Mouse (Mus musculus) lung, embryonic 16.5 days (tissue): ENCODE data around the gene Dnah14. TPM values are rescaled to one million over a fixed set of nuclear protein-coding genes. Genes with fewer than 3 reads are reported as not detected.

ENCODE experiments used
- ATAC-seq: fragments of 200-750 bp; cut with Nextera tagmentation; 2 replicates; pipeline ENCODE4 v1.8.0; 2017; ENCODE audit warnings: low read depth, mild to moderate bottlenecking, moderate library complexity
- H3K27ac ChIP-seq: fragments of 300-500 bp; sonication (generic); 2 replicates; pipeline ENCODE4 v1.5.1; 2014; ENCODE audit warnings: mild to moderate bottlenecking, control low read depth, low read length
- H3K27me3 ChIP-seq: fragments of 300-500 bp; sonication (generic); 2 replicates; pipeline ENCODE4 v1.6.1; 2014; ENCODE audit warnings: low read depth, low read length, mixed read lengths; ENCODE audit not compliant: control insufficient read depth, insufficient read depth
- H3K36me3 ChIP-seq: fragments of 300-500 bp; sonication (generic); 2 replicates; pipeline ENCODE4 v1.6.1; 2014; ENCODE audit warnings: low read length; ENCODE audit not compliant: control insufficient read depth, insufficient read depth
- H3K4me1 ChIP-seq: fragments of 300-500 bp; sonication (generic); replicated peaks from 2 replicates; pipeline ENCODE4 v1.6.1; 2014; ENCODE audit warnings: low read length, mixed read lengths; ENCODE audit not compliant: control insufficient read depth, insufficient read depth
- H3K4me2 ChIP-seq: fragments of 300-500 bp; sonication (generic); 2 replicates; pipeline ENCODE4 v1.6.1; 2014; ENCODE audit warnings: low read depth, low read length, control low read depth
- H3K4me3 ChIP-seq: fragments of 300-500 bp; sonication (generic); 2 replicates; pipeline ENCODE4 v1.5.1; 2014; ENCODE audit warnings: mild to moderate bottlenecking, low read length, control low read depth
- H3K9ac ChIP-seq: fragments of 300-500 bp; sonication (generic); 2 replicates; pipeline ENCODE4 v1.6.1; 2014; ENCODE audit warnings: low read length, control low read depth
- H3K9me3 ChIP-seq: fragments of 300-500 bp; sonication (generic); 2 replicates; pipeline ENCODE4 v1.6.1; 2016; ENCODE audit warnings: low read length; ENCODE audit not compliant: control insufficient read depth
- WGBS: fragments of 180-500 bp; shearing (Covaris S2); extraction: QIAGEN DNeasy Blood & Tissue Kit; methylation state at CpG from one replicate; pipeline ENCODE4 v1.1.7; 2014; 5-methylcytosine and 5-hydroxymethylcytosine counted together
- polyA plus RNA-seq: library from polyadenylated mRNA; unstranded; fragments of >200 nt; fragmentation: Nextera tagmentation; extraction: Ambion mirVana; gene quantifications from 2 replicates; pipeline ENCODE4 v1.2.1, GENCODE M21; 2015

Gene Dnah14
- polyA plus RNA-seq, 1 experiment from 2014 or later, result 1.7 TPM

GRCm38 (mm10) chr1:181854829-181855228 lies 278.5 kb downstream of the Dnah14 start:
- no peaks in the 10 kb centered on the region for H3K9me3 ChIP-seq
- H3K4me1 ChIP-seq, result peaks cover 17% of the 10 kb centered on the region
- 94% methylated on average over 2 of the region's 2 CpGs for WGBS
- no peak overlapping the region for H3K4me2 ChIP-seq
- no peak overlapping the region for H3K4me3 ChIP-seq
- H3K9ac ChIP-seq, result no peak overlapping the region
- H3K27ac ChIP-seq, result no peak overlapping the region
- no peak for ATAC-seq
- no peaks in the 10 kb centered on the region for H3K36me3 ChIP-seq
- no peaks in the 10 kb centered on the region for H3K27me3 ChIP-seq

DNA sequence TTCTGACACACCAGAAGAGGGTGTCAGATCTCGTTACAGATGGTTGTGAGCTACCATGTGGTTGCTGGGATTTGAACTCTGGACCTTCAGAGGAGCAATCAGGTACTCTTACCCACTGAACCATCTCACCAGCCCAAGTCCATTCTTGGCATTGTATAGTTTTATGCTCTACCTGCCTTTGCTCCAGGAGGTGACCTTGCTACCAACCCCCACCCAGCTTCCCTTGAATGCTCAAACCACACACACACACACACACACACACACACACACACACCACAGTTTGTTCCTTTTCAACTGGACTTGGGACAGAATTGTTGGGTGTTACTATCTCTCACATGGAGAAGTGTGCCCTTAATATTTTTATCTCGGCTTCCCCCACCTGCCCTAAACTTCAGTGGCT lies 280.0 kb downstream of the Dnah14 start:
- H3K9ac ChIP-seq, result no peak overlapping the region
- H3K36me3 ChIP-seq, result no peaks in the 10 kb centered on the region
- ATAC-seq, result no peak
- H3K27me3 ChIP-seq, result no peaks in the 10 kb centered on the region
- H3K9me3 ChIP-seq, result no peaks in the 10 kb centered on the region
- H3K27ac ChIP-seq, result no peak overlapping the region
- WGBS, result 81% methylated on average over 2 of the region's 2 CpGs
- peaks cover 21% of the 10 kb centered on the region for H3K4me1 ChIP-seq
- H3K4me2 ChIP-seq, result no peak overlapping the region
- no peak overlapping the region for H3K4me3 ChIP-seq

DNA sequence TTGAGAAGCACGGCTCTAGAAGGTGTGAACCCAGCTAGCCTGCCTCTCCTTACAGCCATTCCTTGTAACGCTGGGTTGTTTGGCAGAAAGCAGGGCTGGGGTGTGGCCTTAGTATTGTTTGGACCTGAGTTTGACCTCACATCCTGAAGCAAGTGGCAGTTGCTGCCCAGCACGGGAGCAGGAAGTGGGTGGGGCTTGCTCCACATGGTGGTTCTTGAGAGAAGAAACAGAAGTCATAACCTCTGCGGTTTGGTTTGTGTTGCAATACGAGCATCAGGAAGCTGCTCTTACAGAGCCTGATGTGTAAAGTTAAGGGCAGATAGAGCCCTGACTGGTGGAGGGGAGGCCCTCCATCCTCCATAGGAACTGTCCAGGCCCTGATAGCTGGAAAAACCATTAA lies 284.3 kb downstream of the Dnah14 start:
- peak overlapping the region; percentile 44 for H3K27ac ChIP-seq
- H3K4me3 ChIP-seq, result no peak overlapping the region
- no peaks in the 10 kb centered on the region for H3K9me3 ChIP-seq
- 6% methylated on average over 5 of the region's 5 CpGs for WGBS
- H3K4me1 ChIP-seq, result peaks cover 9% of the 10 kb centered on the region; the same call in 1 of the 2 replicates
- peak; percentile 87 for ATAC-seq
- H3K36me3 ChIP-seq, result no peaks in the 10 kb centered on the region
- H3K9ac ChIP-seq, result no peak overlapping the region
- no peaks in the 10 kb centered on the region for H3K27me3 ChIP-seq
- H3K4me2 ChIP-seq, result no peak overlapping the region

GRCm38 (mm10) chr1:181861181-181861902 lies 285.0 kb downstream of the Dnah14 start:
- peak overlapping the region; percentile 31 for H3K27ac ChIP-seq
- H3K4me3 ChIP-seq, result no peak overlapping the region
- no peak overlapping the region for H3K9ac ChIP-seq
- no peaks in the 10 kb centered on the region for H3K9me3 ChIP-seq
- no peaks in the 10 kb centered on the region for H3K27me3 ChIP-seq
- 73% methylated on average over 2 of the region's 2 CpGs for WGBS
- H3K36me3 ChIP-seq, result no peaks in the 10 kb centered on the region
- H3K4me2 ChIP-seq, result no peak overlapping the region
- H3K4me1 ChIP-seq, result peaks cover 9% of the 10 kb centered on the region; the same call in 1 of the 2 replicates
- no peak for ATAC-seq

DNA sequence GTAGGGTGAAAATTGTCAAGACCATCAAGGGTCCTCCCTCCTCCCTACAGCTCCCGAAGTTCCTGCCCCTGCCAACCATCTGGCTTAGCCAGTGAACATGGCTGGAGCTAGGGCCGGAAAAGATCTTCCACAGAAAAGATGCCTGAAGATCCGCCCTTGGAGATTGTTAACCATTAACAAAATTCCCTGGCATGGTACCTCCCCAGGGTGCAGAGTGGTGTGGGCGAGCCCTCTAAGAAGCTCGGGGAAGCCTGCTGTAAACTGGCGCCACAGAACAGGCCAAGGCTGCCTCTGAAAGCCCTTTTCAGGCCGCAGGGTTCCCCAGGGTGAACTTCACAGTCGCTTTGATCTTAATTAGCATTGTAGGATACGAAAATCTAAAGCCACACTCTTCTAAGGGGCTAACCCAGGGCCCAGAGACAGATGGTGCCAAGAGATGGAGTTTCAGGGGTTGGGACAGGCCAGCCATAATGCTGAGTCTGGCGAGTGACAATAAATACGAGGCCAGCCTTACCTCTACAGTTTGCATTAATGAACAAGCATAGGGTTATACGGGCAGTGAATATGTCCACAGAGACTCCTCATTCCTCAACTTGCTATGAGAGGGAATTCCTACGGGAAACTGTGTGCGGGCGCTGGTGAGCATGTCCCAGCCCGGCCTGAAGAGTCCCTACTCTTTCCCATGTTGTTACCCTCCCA lies 286.5 kb downstream of the Dnah14 start:
- Histone ChIP-seq H3K9ac (no peak overlapping the region), H3K36me3 (no peaks in the 10 kb centered on the region), H3K4me1 (peaks cover 9% of the 10 kb centered on the region; the same call in 1 of the 2 replicates), H3K9me3 (no peaks in the 10 kb centered on the region), H3K27me3 (no peaks in the 10 kb centered on the region), H3K4me3 (no peak overlapping the region), H3K27ac (no peak overlapping the region), H3K4me2 (no peak overlapping the region)
- no peak for ATAC-seq
- 54% methylated on average over 16 of the region's 16 CpGs for WGBS

- Histone ChIP-seq H3K27ac (no peak overlapping the region), H3K4me3 (no peak overlapping the region), H3K36me3 (no peaks in the 10 kb centered on the region), H3K4me2 (no peak overlapping the region), H3K9ac (no peak overlapping the region), H3K27me3 (no peaks in the 10 kb centered on the region), H3K9me3 (no peaks in the 10 kb centered on the region), H3K4me1 (peaks cover 9% of the 10 kb centered on the region; the same call in 1 of the 2 replicates)
- no peak for ATAC-seq
- 34% methylated on average over 8 of the region's 8 CpGs for WGBS
Observed at GRCm38 (mm10) chr1:181863431-181863830, 287.1 kb downstream of the Dnah14 start.

Other genes starting within 250 kb of the Dnah14 start
- gene Cnih3, start 223.9 kb upstream of the Dnah14 start, polyA plus RNA-seq, result 0.08 TPM in 1 of 2 replicates, not detected in the other
- gene Ccdc121, start 65.1 kb upstream of the Dnah14 start, polyA plus RNA-seq, result 0.58 and 1.1 TPM in 2 replicates